Mouse (Mus musculus): ENCODE measurements around the gene Nudt17. TPM values are rescaled to one million over a fixed set of nuclear protein-coding genes. Genes with fewer than 3 reads are reported as not detected.
A peak's percentile ranks its signal among the peaks of the same experiment; 100 is the strongest.

Nudt17 gene
- total RNA-seq, 2 experiments from 2014 or later, result 15.0 to 16.2 TPM

DNA sequence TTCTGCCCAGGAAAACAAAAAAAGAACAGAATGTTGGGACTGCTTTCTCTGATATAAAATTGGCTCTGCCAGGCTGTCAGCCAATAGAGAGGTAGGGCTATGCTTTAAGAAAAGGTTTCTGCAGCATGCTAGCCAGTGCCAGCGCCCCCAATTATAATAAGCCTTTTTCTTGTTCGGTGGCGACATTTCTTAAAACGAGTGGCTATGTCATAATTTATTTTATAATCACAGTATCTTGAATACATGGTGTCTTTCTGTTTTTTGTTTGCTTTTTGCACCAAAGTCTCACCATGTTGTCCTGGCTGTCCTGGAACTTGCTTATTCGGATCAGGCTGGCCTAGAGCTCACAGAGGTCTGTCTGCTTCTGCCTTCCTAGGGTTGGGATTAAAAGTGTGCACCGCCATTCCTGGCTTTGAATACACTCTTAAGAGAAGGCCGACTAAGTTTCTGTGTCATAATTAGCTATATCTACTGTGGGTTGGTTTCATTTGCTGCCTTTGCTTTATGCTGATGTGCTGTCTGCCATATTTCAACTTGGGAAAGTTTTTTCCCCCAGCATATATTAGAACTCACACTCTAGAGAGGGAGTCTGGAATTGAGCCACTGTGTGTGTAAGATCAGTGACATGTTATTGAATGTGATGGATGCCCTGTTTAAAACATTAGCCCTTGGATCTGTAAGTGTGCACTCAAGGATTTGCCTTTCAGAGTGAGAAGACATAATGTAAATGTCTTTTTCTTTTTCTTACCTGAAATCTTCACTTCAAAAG is 20.5 kb upstream of the Nudt17 start:
- no peak for DNase-seq (ENCODE audit: low spot score in 2 of 2)
- peak overlapping the region; percentile 96 for H3K27ac ChIP-seq
- peak overlapping the region; percentile 97 for H3K4me3 ChIP-seq
- no peak for TF ChIP-seq CTCF (conservative IDR thresholded peaks at IDR 0.05)

DNA sequence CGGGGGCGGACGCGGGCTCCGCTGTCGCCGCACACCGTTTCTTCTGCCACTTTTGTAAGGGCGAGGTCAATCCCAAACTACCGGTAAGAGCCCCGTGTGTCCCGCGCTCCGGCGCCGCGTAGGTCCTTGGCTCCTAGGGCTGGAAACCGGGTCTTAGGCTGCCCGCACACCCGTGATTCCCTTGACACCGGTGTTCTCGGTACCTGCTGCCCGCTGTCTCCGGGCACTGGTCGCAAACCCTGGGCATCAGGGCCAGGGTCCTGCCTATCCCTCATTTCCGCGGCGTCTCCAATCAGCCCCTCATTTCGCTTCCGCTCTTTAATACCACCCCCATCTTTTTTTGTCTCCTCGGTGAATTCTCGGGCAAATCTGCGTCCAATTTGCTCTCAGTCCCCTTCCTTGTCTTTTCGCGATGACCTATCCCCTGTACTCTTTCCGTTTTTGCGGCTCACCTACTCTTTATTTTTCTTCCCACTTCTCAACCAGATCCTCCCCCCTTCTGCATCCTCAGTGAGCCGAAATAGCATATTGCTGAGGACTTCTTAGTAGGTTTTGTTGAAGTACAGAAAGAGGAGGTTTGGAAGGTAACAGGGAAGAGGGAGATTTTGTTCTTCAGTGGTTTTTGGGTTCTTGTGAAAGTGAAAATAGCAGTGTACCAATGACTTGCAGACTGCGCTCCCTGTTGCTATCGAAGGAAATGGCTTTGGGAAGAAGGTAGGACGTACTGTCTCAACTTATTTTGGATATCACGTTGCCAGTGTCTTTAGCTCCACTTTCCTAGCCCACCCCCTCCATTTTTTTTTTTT is 19.7 kb upstream of the Nudt17 start:
- no peak for TF ChIP-seq CTCF (conservative IDR thresholded peaks at IDR 0.05)
- H3K4me3 ChIP-seq, result peak overlapping the region; percentile 97
- DNase-seq (ENCODE audit: low spot score in 2 of 2), result no peak
- H3K27ac ChIP-seq, result peak overlapping the region; percentile 96

DNA sequence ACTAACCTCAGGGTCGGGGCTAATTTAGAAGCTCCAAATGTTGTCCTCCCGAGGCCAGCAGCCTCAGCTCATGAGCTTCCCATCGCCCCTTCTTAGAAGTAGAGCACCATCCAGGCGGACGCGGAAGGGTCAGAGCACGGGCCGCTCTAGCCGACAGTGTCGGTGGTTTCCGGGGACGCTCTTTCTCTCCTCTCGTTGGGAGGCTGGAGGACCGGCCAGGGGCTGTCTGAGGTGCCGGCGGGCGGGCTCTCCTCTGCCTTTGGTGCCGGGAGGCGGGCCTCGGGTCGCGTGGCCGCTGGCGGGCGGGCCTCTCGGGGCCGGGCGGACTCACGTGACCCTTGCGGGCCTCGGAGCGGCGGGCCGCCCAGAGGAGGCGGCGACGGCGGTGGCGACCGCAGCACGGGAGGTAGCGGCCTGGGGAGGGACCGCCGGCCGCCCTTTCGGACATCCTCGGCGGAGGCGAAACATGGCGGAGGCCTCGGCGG is 19.0 kb upstream of the Nudt17 start, which contains the start of the genes Polr3c and Rnf115:
Gene Polr3c (minus strand): TSS at position 286 of the 485 bp plus-strand sequence.
Gene Rnf115 (plus strand): TSS at position 322 of the 485 bp plus-strand sequence.
- Histone ChIP-seq H3K4me3 (peak within 1 kb of the TSS; percentile 97), H3K27ac (peak within 1 kb of the TSS; percentile 96)
- no peak for TF ChIP-seq CTCF (conservative IDR thresholded peaks at IDR 0.05)
- DNase-seq (ENCODE audit: low spot score in 2 of 2), result peak; percentile 93 to 96

- peak overlapping the region; percentile 49; the same call in 1 of the 2 replicates for H3K27ac ChIP-seq
- TF ChIP-seq CTCF (conservative IDR thresholded peaks at IDR 0.05), result peak; percentile 82
Measured at GRCm38 (mm10) chr3:96719173-96719572, 10.8 kb upstream of the Nudt17 start.

DNA sequence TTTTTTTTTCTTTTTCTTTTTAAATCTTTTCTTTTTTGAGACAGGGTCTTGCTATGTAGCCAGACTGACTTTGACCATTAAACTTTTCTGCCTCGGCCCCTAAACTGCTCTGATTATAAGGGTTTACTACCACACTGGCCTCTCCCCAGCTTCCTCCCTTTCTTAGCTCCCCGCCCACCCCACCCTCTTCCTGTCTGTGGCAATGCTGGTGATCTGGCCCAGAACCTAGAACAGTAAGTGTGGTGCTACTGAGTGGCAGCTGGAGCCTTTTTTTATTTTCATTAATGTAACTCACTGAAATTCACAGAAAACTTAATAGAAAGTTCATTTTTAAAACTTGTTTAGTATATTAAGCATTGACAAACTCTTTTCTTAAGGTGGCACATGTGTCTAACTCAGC is 7.5 kb upstream of the Nudt17 start:
- DNase-seq (ENCODE audit: low spot score in 2 of 2), result no peak
- Histone ChIP-seq H3K4me3 (no peak overlapping the region), H3K27ac (0 out of 2 replicates have a peak overlapping the region, but pooled peaks have one; percentile 14)
- TF ChIP-seq CTCF (conservative IDR thresholded peaks at IDR 0.05), result no peak

More at GRCm38 (mm10) chr3:96719173-96719572, 10.8 kb upstream of the Nudt17 start:
- peak; percentile 55 to 79 for DNase-seq (ENCODE audit: low spot score in 2 of 2)
- peak overlapping the region; percentile 45 for H3K4me3 ChIP-seq

DNA sequence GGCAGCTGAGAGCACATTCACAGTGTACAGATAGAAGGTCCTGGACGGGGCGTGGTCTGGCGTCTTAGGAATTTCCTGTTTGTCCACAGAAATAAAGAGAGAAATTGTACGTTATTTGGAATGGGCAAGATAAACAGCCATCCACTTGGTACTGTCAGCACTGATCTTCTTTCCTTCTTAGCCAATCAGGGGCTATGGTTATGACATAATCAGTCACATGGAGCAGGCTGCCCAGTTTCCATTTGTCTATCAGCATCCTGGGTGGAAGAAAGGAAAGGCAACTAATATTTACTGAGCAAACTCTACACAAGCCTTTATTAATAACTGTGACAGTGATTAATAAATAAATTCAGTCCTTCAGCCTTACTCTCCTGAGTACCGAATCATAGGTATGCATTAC is 5.9 kb upstream of the Nudt17 start:
- DNase-seq (ENCODE audit: low spot score in 2 of 2), result no peak
- H3K4me3 ChIP-seq, result no peak overlapping the region
- no peak for TF ChIP-seq CTCF (conservative IDR thresholded peaks at IDR 0.05)

DNA sequence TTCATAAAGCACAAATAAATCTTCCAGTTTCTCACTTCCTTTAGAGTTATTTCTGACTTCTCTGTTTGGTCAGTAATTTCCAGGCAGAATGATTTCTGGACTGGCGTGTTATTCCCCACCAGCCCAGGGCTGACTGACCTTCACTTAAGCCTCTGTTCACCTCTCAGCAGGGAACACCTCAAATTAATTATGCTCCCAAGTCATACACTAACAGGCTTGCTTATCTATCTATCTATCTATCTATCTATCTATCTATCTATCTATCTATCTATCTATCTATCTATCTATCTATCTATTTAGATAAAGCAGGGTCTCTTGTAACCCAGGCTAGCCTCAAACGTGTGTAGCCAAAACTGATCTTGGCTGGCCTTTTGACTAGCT is 312 bp upstream of the Nudt17 start:
- DNase-seq (ENCODE audit: low spot score in 2 of 2), result no peak
- TF ChIP-seq CTCF (conservative IDR thresholded peaks at IDR 0.05), result no peak; the same call in 1 of the 2 replicates
- Histone ChIP-seq H3K27ac (peak overlapping the region; percentile 80), H3K4me3 (peak overlapping the region; percentile 69)

More for the DNA sequence above, 5.9 kb upstream of the Nudt17 start:
- no peak overlapping the region for H3K27ac ChIP-seq

- H3K27ac ChIP-seq, result no peak overlapping the region
- DNase-seq (ENCODE audit: low spot score in 2 of 2), result no peak
- no peak for TF ChIP-seq CTCF (conservative IDR thresholded peaks at IDR 0.05)
- H3K4me3 ChIP-seq, result no peak overlapping the region
Measured at GRCm38 (mm10) chr3:96706984-96707383, 1.4 kb downstream of the Nudt17 start.

DNA sequence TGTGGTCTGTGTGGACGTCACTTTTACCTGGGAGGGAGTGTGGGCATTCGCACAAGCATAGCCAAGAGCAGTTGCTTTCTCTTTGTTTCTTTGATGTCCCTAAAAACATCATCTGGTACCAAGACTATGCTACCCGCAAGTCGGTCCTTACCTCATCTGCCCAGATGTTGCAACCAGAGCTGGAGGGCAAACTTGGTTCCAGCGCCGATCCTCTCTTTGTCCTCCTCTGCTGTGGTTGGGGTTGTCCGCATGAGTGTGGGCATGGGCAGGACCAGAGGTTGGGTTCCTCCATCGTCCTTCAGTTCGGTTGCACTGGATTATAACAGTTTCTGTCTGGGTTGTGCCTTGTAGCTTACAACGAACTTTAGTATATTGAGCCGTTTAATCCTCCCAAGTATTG is 2.1 kb downstream of the Nudt17 start:
- Histone ChIP-seq H3K4me3 (no peak overlapping the region), H3K27ac (no peak overlapping the region)
- no peak for TF ChIP-seq CTCF (conservative IDR thresholded peaks at IDR 0.05)
- no peak for DNase-seq (ENCODE audit: low spot score in 2 of 2)

DNA sequence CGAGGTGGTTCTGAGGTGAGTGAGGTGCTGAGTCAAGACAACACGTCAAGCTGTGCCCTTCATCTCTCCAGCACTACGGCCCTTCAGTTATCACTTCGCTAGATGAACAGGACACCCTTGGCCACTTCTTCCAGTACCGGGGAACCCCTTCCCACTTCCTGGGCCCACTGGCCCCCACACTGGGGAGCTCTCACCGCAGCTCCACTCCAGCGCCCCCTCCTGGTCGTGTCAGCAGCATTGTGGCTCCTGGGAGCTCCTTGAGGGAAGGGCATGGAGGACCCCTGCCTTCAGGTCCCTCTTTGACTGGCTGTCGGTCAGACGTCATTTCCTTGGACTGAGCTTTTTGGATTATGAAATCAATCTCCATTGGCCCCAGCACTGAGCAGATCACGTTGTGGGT is 3.6 kb downstream of the Nudt17 start:
- Histone ChIP-seq H3K27ac (no peak overlapping the region), H3K4me3 (no peak overlapping the region)
- TF ChIP-seq CTCF (conservative IDR thresholded peaks at IDR 0.05), result peak; percentile 74
- DNase-seq (ENCODE audit: low spot score in 2 of 2), result no peak

- no peak overlapping the region for H3K4me3 ChIP-seq
- no peak overlapping the region for H3K27ac ChIP-seq
- no peak for TF ChIP-seq CTCF (conservative IDR thresholded peaks at IDR 0.05)
- no peak for DNase-seq (ENCODE audit: low spot score in 2 of 2)
Measured at GRCm38 (mm10) chr3:96701003-96701402, 7.4 kb downstream of the Nudt17 start.

DNA sequence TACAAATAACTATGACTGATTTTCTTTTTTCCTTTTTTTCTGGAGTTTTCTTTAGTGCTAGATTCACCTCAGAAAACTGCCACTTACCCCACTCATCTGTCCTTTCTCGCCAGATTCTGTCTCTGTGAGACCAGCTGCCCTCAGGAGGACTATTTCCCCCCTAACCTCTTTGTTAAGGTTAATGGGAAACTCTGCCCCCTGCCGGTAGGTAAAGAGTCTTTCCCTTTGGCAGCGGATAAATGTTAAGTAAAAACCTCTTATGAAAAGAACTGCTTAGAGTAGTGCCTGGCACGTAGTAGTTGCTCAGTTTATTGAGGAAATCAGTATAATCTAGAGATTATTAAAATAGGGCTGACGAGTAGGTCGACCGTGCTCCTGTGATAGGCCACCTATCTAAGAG is 8.0 kb downstream of the Nudt17 start:
- no peak overlapping the region for H3K27ac ChIP-seq
- peak; percentile 80 for TF ChIP-seq CTCF (conservative IDR thresholded peaks at IDR 0.05)
- DNase-seq (ENCODE audit: low spot score in 2 of 2), result no peak
- no peak overlapping the region for H3K4me3 ChIP-seq
